Mouse (Mus musculus) heart, embryonic 11.5 days (tissue): ENCODE measurements around the gene Cnmd. TPM values are rescaled to one million over a fixed set of nuclear protein-coding genes. Genes with fewer than 3 reads are reported as not detected.

Source experiments
- ATAC-seq: fragments of 200-750 bp; cut with Nextera tagmentation; replicated peaks from 2 replicates; pipeline ENCODE4 v1.8.0; 2017; ENCODE audit warnings: moderate library complexity; ENCODE audit not compliant: insufficient number of reproducible peaks, low FRiP score, low TSS enrichment
- H3K27ac ChIP-seq: fragments of 300-500 bp; sonication (generic); 2 replicates; pipeline ENCODE4 v1.5.1; 2014; ENCODE audit warnings: mild to moderate bottlenecking, low read depth, low read length
- H3K27me3 ChIP-seq: fragments of 300-500 bp; sonication (generic); 2 replicates; pipeline ENCODE4 v1.6.1; 2014; ENCODE audit warnings: mild to moderate bottlenecking, low read length, mixed read lengths; ENCODE audit not compliant: control insufficient read depth, insufficient read depth
- H3K36me3 ChIP-seq: fragments of 300-500 bp; sonication (generic); 2 replicates; pipeline ENCODE4 v1.6.1; 2014; ENCODE audit warnings: mild to moderate bottlenecking, low read length, moderate library complexity, mixed read lengths; ENCODE audit not compliant: control insufficient read depth, insufficient read depth
- H3K4me1 ChIP-seq: fragments of 300-500 bp; sonication (generic); 2 replicates; pipeline ENCODE4 v1.6.1; 2014; ENCODE audit warnings: low read length; ENCODE audit not compliant: control insufficient read depth, insufficient read depth
- H3K4me2 ChIP-seq: fragments of 300-500 bp; sonication (generic); 2 replicates; pipeline ENCODE4 v1.6.1; 2014; ENCODE audit warnings: mild to moderate bottlenecking, moderate library complexity
- H3K4me3 ChIP-seq: fragments of 300-500 bp; sonication (generic); 2 replicates; pipeline ENCODE4 v1.5.1; 2014; ENCODE audit warnings: low read depth, low read length
- H3K9ac ChIP-seq: fragments of 300-500 bp; sonication (generic); 2 replicates; pipeline ENCODE4 v1.6.1; 2014; ENCODE audit warnings: mild to moderate bottlenecking, low read depth, low read length, moderate library complexity
- H3K9me3 ChIP-seq: fragments of 300-500 bp; sonication (generic); replicated peaks from 2 replicates; pipeline ENCODE4 v1.6.1; 2016; ENCODE audit warnings: low read length; ENCODE audit not compliant: control insufficient read depth
- WGBS: fragments of 180-500 bp; shearing (Covaris S2); extraction: QIAGEN DNeasy Blood & Tissue Kit; methylation state at CpG from one replicate; pipeline ENCODE4 v1.1.7; 2014; ENCODE audit not compliant: insufficient replicate concordance; 5-methylcytosine and 5-hydroxymethylcytosine counted together
- polyA plus RNA-seq: library from polyadenylated mRNA; unstranded; fragments of >200 nt; fragmentation: Nextera tagmentation; extraction: Ambion mirVana; gene quantifications from 2 replicates; pipeline ENCODE4 v1.2.1, GENCODE M21; 2014

The Cnmd gene
- polyA plus RNA-seq, 1 experiment from 2014 or later, result 0.30 TPM

GRCm38 (mm10) chr14:79621143-79621542 lies 40.8 kb downstream of the Cnmd start:
- H3K36me3 ChIP-seq, result peaks cover 33% of the 10 kb centered on the region
- no peak overlapping the region for H3K9ac ChIP-seq
- H3K4me2 ChIP-seq, result no peak overlapping the region
- 35% methylated on average over 3 of the region's 3 CpGs for WGBS
- no peak overlapping the region for H3K4me3 ChIP-seq
- ATAC-seq, result no peak
- no peak overlapping the region for H3K27ac ChIP-seq
- H3K27me3 ChIP-seq, result no peaks in the 10 kb centered on the region
- H3K4me1 ChIP-seq, result peaks cover 4% of the 10 kb centered on the region; the same call in 1 of the 2 replicates
- no peaks in the 10 kb centered on the region for H3K9me3 ChIP-seq

- no peak overlapping the region for H3K4me2 ChIP-seq
- peaks cover 24% of the 10 kb centered on the region for H3K36me3 ChIP-seq
Observed at GRCm38 (mm10) chr14:79619802-79620201, 42.2 kb downstream of the Cnmd start.

GRCm38 (mm10) chr14:79617121-79617828 lies 44.7 kb downstream of the Cnmd start:
- no peak overlapping the region for H3K27ac ChIP-seq
- no peak for ATAC-seq

More at GRCm38 (mm10) chr14:79619802-79620201, 42.2 kb downstream of the Cnmd start:
- H3K9ac ChIP-seq, result no peak overlapping the region
- no peak overlapping the region for H3K27ac ChIP-seq
- WGBS, result 93% methylated on average over 7 of the region's 7 CpGs
- no peak for ATAC-seq
- H3K4me1 ChIP-seq, result peaks cover 4% of the 10 kb centered on the region; the same call in 1 of the 2 replicates
- H3K9me3 ChIP-seq, result no peaks in the 10 kb centered on the region
- no peak overlapping the region for H3K4me3 ChIP-seq
- no peaks in the 10 kb centered on the region for H3K27me3 ChIP-seq

GRCm38 (mm10) chr14:79608286-79608685 lies 53.7 kb downstream of the Cnmd start:
- Histone ChIP-seq H3K4me3 (no peak overlapping the region), H3K27me3 (no peaks in the 10 kb centered on the region), H3K4me1 (no peaks in the 10 kb centered on the region), H3K27ac (no peak overlapping the region), H3K36me3 (peaks cover 26% of the 10 kb centered on the region), H3K9ac (no peak overlapping the region), H3K4me2 (no peak overlapping the region), H3K9me3 (no peaks in the 10 kb centered on the region)
- ATAC-seq, result no peak
- WGBS, result 95% methylated on average over 6 of the region's 6 CpGs

More at GRCm38 (mm10) chr14:79617121-79617828, 44.7 kb downstream of the Cnmd start:
- 86% methylated on average over 8 of the region's 8 CpGs for WGBS
- Histone ChIP-seq H3K4me1 (peaks cover 4% of the 10 kb centered on the region; the same call in 1 of the 2 replicates), H3K9ac (no peak overlapping the region), H3K27me3 (no peaks in the 10 kb centered on the region), H3K9me3 (no peaks in the 10 kb centered on the region), H3K36me3 (peaks cover 20% of the 10 kb centered on the region), H3K4me3 (no peak overlapping the region), H3K4me2 (no peak overlapping the region)

- Histone ChIP-seq H3K36me3 (peaks cover 29% of the 10 kb centered on the region), H3K4me2 (no peak overlapping the region), H3K4me1 (no peaks in the 10 kb centered on the region), H3K4me3 (no peak overlapping the region), H3K27me3 (no peaks in the 10 kb centered on the region), H3K9ac (no peak overlapping the region), H3K9me3 (no peaks in the 10 kb centered on the region), H3K27ac (no peak overlapping the region)
- no peak for ATAC-seq
- 92% methylated on average over 4 of the region's 4 CpGs for WGBS
Observed at GRCm38 (mm10) chr14:79607352-79607751, 54.6 kb downstream of the Cnmd start.

- no peaks in the 10 kb centered on the region for H3K9me3 ChIP-seq
- no peak for ATAC-seq
- no peak overlapping the region for H3K4me3 ChIP-seq
- H3K36me3 ChIP-seq, result peaks cover 29% of the 10 kb centered on the region
- WGBS, result 89% methylated on average over 3 of the region's 3 CpGs
- no peaks in the 10 kb centered on the region for H3K4me1 ChIP-seq
- no peaks in the 10 kb centered on the region for H3K27me3 ChIP-seq
- no peak overlapping the region for H3K4me2 ChIP-seq
- no peak overlapping the region for H3K27ac ChIP-seq
- H3K9ac ChIP-seq, result no peak overlapping the region
Observed at GRCm38 (mm10) chr14:79606867-79607266, 55.1 kb downstream of the Cnmd start.

- no peak for ATAC-seq
- Histone ChIP-seq H3K27ac (no peak overlapping the region), H3K4me2 (no peak overlapping the region), H3K27me3 (no peaks in the 10 kb centered on the region), H3K36me3 (peaks cover 26% of the 10 kb centered on the region), H3K4me3 (no peak overlapping the region), H3K9ac (no peak overlapping the region), H3K9me3 (no peaks in the 10 kb centered on the region), H3K4me1 (no peaks in the 10 kb centered on the region)
- WGBS, result 88% methylated on average over 6 of the region's 6 CpGs
Observed at GRCm38 (mm10) chr14:79606392-79606791, 55.6 kb downstream of the Cnmd start.

- Histone ChIP-seq H3K9me3 (no peaks in the 10 kb centered on the region), H3K27ac (no peak overlapping the region), H3K4me2 (no peak overlapping the region), H3K9ac (no peak overlapping the region), H3K36me3 (peaks cover 24% of the 10 kb centered on the region), H3K4me1 (no peaks in the 10 kb centered on the region), H3K4me3 (no peak overlapping the region), H3K27me3 (no peaks in the 10 kb centered on the region)
- WGBS, result 89% methylated on average over 2 of the region's 2 CpGs
- ATAC-seq, result no peak
Observed at GRCm38 (mm10) chr14:79605881-79606280, 56.1 kb downstream of the Cnmd start.

- no peak for ATAC-seq
- H3K4me1 ChIP-seq, result no peaks in the 10 kb centered on the region
- peaks cover 17% of the 10 kb centered on the region; the same call in 1 of the 2 replicates for H3K36me3 ChIP-seq
- no peak overlapping the region for H3K4me3 ChIP-seq
- H3K9me3 ChIP-seq, result no peaks in the 10 kb centered on the region
- 78% methylated on average over 4 of the region's 4 CpGs for WGBS
- H3K9ac ChIP-seq, result no peak overlapping the region
- H3K27ac ChIP-seq, result no peak overlapping the region
- no peak overlapping the region for H3K4me2 ChIP-seq
- no peaks in the 10 kb centered on the region for H3K27me3 ChIP-seq
Observed at GRCm38 (mm10) chr14:79596602-79597001, 65.4 kb downstream of the Cnmd start.
